Mouse (Mus musculus): Measurements from ENCODE around the gene Itch. TPM values are rescaled to one million over a fixed set of nuclear protein-coding genes. Genes with fewer than 3 reads are reported as not detected.

Gene Itch
- polyA plus RNA-seq, 1 experiment from 2014 or later, result 51.8 TPM

Other genes starting within 250 kb of the Itch start
- 152 and 153 TPM in 2 replicates for gene Eif2s2, start 240.6 kb upstream of the Itch start, polyA plus RNA-seq (2014; fragmentation: Nextera tagmentation; extraction: Ambion mirVana)
- gene Gm14226, start 115.2 kb upstream of the Itch start, polyA plus RNA-seq (2014; fragmentation: Nextera tagmentation; extraction: Ambion mirVana), result 10.2 and 13.0 TPM in 2 replicates
- 122 and 127 TPM in 2 replicates for gene Ahcy, start 59.0 kb upstream of the Itch start, polyA plus RNA-seq (2014; fragmentation: Nextera tagmentation; extraction: Ambion mirVana)
- 503 and 513 TPM in 2 replicates for gene Dynlrb1, start 103.0 kb downstream of the Itch start, polyA plus RNA-seq (2014; fragmentation: Nextera tagmentation; extraction: Ambion mirVana)
- gene Map1lc3a, start 142.8 kb downstream of the Itch start, polyA plus RNA-seq (2014; fragmentation: Nextera tagmentation; extraction: Ambion mirVana), result 114 and 116 TPM in 2 replicates
- gene Pigu, start 223.9 kb downstream of the Itch start, polyA plus RNA-seq (2014; fragmentation: Nextera tagmentation; extraction: Ambion mirVana), result 53.4 and 56.0 TPM in 2 replicates
- 17.5 and 19.3 TPM in 2 replicates for gene Trp53inp2, start 247.6 kb downstream of the Itch start, polyA plus RNA-seq (2014; fragmentation: Nextera tagmentation; extraction: Ambion mirVana)

Data from limb, embryonic 11.5 days (tissue).